Mouse (Mus musculus): ENCODE results near the gene Hpgd.
"Not testable (repeated sequence)": the region's sequence is repeated elsewhere in the genome, so short reads cannot be mapped to it uniquely, and the experiment has no call there.

The Hpgd gene

DNA sequence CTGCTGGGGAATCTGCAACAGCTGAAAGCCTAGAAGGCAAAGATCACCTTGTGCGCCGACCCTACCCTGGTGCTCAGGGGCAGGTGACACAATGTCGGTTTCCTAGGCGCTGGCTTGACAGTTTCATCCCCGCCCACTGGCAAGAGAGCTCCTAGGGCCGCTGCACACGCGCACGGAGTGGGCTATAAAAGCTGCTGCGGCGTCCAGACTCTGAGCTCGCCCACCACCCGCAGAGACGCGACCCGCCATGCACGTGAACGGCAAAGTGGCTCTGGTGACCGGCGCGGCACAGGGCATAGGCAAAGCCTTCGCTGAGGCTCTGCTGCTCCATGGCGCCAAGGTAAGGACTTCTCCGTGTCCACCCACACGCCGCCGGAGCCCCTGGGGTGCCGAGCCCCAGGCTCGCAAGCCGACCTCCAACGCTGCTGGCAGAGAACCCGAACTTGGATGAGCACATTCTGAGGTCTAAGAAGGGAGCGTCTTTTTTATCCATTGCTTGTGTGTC, at the start of gene Hpgd:
Hpgd (plus strand) TSS at position 213 of the 505 bp plus-strand sequence.
- no peak for DNase-seq (ENCODE audit: low spot score in 2 of 2)

DNA sequence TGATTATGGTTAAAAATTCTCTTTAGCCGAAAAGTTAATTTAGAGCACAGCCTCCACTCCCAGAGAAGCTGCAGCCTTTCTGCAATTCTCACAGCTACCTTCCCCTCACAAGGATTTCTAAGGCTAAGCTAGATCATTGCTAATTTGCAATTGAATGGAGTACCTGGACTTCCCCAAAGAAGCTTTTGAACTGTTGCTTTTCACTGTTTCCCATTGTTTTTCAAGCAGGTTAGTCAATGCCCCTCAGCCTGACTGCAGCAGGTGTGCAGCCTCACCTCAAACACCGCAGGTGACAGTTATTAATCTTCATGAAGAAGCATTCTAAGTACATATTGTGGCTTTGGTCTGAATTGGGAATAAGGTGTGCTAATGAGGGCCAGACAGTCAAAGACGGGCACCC, 42.7 kb upstream of the Hpgd start:
- not testable (repeated sequence) for DNase-seq (ENCODE audit: low spot score in 2 of 2)

DNA sequence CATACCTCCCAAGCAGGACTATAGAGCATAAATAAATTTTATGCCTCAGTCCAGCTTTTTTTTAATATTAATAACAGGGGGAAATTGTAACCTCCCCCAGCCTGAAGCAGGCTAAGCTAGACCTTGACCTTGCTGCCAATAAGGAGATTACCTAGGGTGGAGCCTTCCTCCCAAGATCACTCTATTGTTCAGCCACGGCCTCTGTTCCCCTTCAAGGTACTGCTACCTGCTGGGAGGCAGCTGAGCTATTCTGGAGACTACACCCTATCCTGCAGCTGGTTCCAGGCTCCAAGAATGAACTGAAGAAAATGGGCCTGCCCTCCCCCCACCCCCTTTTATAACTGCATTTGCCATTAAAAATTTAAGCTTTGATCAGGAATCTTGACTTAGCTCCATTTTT, 42.1 kb upstream of the Hpgd start:
- DNase-seq (ENCODE audit: low spot score in 2 of 2) = no peak

DNA sequence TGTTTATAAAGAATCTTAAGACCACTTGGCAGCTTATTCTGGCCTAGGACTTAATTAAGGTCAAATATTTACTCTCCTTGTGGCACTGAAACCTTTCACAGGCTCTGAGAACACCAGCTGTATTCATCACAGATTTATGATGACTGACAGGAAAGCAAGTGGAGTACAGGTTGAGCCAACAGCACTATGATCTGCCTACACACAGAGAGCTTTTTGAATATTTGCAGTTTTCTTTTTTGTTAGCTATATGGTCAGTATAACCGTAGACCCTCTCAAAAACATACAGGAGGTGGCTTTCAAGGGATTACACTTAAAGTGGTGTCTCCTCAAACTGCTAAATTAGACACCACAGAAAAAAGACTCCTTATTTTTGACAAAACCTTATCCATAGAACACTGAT, 33.2 kb upstream of the Hpgd start:
- DNase-seq (ENCODE audit: low spot score in 2 of 2) = no peak

DNA sequence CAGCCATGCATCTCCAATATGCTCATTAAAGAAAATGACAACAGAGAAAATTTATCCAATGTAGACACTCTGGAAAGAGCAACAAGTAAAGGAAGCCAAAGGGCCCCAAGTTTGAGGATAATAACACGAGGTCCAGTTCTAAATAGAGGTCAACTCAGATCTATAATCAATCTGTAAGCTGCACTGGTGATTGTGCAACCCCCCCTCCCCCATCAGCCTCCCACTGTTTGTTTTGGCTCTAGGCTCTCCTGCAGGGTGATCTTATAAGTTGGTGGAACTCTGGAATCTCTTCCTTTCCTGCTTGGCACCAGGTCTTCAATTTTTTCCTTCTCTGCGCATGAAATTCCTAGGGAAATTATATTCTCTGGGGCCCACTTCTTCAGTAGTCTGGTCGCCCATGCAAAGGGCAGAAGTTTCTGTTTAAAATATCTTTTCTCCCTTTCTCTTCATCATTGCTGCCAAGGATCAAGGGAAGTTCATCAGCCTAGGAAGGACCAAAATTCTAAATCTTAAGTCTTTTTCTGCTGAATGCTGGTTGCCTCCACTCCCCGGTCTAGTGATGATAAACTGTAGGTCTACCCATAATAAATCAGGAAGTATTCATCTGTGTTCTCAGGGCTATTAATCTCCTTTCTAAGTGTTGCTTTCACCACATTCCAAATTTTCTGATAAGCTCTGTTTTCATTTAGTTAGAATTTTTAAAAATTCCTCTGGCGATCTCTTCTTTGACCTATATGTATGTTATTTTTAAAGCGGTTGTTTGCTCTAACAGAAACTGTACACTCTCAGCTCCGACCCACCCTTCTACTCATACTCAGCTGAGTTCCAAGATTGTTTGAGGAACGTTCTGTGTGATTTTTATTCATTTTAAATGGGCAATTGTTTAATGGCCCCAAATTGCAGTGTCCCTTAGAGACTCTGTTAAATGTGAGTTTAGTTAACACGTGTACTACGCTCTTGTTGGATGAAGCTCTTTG, 24.4 kb upstream of the Hpgd start:
- DNase-seq (ENCODE audit: low spot score in 2 of 2) = no peak

DNA sequence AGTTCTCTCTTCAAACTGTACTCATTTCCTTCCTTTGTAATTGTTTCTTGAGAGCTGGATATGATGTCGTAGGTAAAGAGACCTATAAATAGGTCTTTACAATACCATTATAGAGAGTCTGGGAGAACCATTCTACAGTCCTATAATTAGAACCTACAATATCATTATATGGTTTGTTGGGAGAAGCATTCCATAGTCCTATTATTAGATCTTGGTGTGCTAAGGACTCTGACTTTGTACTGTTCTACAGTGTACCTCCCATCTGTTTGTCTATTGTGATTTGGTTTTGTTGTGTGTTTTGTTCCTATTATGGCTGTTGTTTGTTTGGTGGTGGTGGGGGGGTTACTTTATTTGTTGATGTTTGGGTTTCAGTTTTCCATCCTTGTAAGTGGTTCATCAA, 21.5 kb upstream of the Hpgd start:
- no peak for DNase-seq (ENCODE audit: low spot score in 2 of 2)

- no peak for DNase-seq (ENCODE audit: low spot score in 2 of 2)
Observed at GRCm38 (mm10) chr8:56275316-56275715, 19.1 kb upstream of the Hpgd start.

DNA sequence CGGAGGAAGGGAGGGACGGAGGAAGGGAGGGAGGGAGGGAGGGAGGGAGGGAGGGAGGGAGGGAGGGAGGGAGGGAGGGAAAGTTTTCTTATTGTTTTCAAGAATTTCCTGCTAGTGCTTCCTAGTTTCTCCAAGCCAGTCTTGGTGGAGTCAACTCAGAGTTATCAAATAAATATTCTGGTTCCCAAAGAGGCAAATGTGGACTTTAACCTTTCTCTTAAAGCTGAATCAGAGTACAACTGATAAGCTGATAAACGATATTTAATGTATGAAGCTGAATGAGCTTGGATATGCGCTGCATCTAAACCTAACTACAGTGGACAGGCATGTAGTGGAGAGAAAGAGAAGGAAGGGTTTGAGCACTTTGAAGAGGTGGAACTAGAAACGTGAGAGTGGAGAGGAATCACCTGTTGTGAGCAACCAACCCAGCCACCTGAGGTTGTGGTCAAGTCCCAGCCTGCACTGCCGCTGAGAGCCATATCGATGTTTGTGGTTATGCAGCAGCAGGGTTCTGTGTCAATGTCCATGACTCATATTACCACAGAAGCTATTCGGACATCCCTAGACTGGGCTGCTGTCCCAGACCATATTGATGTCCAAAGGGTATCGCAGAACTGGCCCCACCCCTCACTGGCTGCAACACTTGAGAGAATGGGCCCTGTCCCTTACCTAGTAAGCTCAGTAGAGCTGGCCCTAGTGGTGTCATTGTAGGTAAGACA, 16.4 kb upstream of the Hpgd start:
- DNase-seq (ENCODE audit: low spot score in 2 of 2) = no peak

GRCm38 (mm10) chr8:56278545-56279063, 15.8 kb upstream of the Hpgd start:
- no peak for DNase-seq (ENCODE audit: low spot score in 2 of 2)

GRCm38 (mm10) chr8:56283936-56284335, 10.4 kb upstream of the Hpgd start:
- DNase-seq (ENCODE audit: low spot score in 2 of 2) = no peak

DNA sequence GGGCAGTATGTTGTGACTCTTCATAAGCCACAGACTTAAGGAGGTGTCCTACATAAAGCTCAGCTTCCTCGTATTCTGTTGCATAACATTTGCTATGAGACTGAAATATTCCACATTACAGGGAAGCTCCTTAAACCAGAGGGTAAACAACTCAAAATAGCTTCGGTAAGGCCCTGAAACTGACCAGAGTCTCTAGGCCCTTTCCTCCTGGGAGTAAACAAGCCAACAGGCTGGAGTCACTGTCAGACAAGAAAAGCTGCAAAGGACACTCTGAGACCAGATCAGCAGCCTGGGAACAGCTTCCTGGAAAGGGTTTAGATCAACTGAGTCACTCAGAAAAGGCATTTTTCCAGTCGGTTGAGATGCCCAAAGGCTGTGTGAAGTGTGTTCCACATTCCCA, 9.4 kb upstream of the Hpgd start:
- DNase-seq (ENCODE audit: low spot score in 2 of 2) = no peak

GRCm38 (mm10) chr8:56286717-56287116, 7.7 kb upstream of the Hpgd start:
- no peak for DNase-seq (ENCODE audit: low spot score in 2 of 2)

DNA sequence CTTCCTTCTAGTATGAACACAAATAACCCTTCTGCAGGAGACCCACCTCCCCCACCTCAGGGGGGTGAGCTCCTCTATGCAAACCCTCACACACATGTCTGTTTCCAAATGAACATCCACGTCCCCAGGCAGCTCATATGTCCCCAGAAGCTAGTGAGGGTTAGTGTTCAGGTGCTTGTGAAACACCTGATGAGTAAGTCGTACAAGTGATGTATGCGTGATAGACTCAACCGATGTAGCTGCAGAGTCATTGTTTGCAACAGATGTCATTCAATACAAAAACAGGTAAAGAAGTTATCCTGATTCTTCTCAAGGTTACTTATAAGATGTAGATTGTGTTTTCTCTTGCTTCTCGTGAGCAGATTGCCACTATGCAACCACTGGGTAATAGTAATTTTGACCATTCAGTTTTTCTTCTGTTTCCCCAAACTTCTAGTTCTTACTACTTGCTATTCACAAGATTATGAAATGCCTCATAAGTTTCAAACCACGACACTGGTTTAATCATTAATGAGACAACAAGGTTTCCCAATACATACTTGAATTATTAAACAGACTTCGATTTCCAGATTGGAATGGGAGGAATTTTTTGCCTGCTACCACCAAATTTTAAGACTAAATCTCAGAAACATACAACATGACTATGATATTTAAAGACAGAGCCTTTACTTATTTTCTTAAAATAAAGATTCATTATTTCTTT, 6.9 kb upstream of the Hpgd start:
- no peak for DNase-seq (ENCODE audit: low spot score in 2 of 2)

GRCm38 (mm10) chr8:56292318-56292717, 2.1 kb upstream of the Hpgd start:
- no peak for DNase-seq (ENCODE audit: low spot score in 2 of 2)

GRCm38 (mm10) chr8:56293480-56293879, 905 bp upstream of the Hpgd start:
- DNase-seq (ENCODE audit: low spot score in 2 of 2) = no peak

DNA sequence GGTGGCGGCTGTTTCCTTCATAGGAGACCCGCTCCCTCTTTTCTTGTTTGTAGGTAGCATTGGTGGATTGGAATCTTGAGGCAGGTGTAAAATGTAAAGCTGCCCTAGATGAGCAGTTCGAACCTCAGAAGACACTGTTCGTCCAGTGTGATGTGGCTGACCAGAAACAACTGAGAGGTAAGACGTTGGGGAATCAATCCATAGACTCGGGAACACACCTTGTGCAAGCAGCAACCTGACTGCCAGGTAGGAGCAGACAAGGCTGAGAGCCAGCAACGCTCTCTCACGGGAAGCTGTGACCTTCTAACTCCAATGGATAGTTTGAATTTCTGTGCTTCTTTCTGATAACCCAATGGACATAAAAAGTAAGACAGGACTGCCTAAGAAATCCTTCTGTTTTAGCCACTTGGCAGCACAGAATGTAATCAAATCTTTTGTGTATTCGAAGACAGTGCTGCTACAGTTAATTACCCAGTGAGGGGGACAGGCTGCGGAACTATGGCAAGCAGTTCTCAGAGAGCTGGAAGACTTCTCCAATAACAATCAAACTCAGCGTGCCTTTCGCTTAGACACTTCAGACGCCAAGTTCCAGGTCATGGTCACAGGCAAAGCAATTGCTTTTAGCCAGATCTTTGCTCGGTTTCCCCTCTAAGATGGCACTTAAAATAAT, 636 bp downstream of the Hpgd start:
- no peak for DNase-seq (ENCODE audit: low spot score in 2 of 2)

- no peak for DNase-seq (ENCODE audit: low spot score in 2 of 2)
Observed at GRCm38 (mm10) chr8:56299421-56299820, 5.0 kb downstream of the Hpgd start.

DNA sequence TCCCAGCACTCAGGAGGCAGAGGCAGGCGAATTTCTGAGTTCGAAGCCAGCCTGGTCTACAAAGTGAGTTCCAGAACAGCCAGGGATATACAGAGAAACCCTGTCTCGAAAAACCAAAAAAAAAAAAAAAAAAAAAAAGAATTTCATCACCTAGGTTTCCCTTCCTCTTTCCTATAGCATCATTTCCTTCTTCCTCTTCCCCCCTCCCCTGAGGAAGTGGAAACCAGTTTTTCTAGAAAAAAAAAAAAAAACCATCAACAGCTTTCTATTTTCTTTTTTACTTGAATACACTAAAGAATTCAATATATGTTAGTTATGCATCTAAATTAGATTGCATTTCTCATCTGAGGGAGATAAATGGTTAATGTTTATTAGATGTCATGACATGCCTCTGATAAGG, 6.9 kb downstream of the Hpgd start:
- not testable (repeated sequence) for DNase-seq (ENCODE audit: low spot score in 2 of 2)

DNA sequence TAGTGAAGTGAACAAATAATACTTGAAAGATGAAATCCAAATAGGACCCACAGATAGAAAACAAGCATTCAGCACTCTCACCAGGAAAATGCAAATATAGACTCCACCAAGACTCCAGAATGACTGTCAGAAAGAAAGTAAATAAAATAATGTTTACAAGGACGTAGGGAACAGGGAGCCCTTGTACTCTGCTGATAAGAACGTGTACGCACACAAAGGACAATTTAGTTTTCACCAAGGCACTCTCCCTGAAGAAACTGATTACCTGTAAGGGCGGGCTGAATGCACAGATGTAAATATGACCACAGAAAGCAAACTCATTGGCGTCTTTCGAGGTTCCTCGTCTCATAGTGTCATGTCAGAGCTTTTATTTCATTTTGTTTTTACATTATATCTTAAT, 10.2 kb downstream of the Hpgd start:
- no peak for DNase-seq (ENCODE audit: low spot score in 2 of 2)

DNA sequence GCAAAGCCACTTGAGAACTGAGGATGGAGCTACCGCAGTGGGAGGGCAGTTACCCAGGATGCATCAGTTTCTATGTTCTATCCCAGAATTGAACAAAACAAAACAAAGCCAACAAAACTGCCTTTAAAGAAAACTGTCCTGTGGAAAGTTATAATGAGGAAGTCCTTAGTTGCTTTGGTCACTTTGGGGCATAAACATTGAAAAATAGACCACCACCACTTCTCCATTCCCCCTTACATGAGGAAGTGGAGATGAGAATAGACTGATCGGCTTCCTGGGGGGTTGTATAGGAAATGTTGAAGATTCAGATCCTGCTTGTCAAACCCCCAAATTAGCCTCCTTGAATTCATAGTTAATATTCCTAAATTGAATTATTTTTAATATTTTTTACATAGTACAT, 19.2 kb downstream of the Hpgd start:
- DNase-seq (ENCODE audit: low spot score in 2 of 2) = no peak

DNA sequence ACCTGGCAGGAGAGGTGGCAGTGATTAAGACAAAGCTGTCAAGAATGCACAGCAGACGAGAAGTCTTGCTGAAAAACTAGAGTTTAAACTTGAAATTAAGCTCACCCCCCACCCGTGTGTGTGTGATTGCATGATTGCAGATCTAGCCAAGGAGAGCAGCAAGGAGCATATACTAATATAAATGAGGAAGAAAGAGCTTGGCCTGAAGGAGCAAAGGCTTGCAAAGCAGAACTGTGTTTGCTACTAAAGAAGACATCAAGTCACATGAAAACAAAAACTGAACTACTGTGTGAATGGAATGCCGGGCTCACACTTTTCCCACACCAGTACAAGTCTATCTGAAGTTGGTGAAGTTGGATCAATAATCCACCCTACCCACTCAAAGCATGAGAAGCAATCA, 20.8 kb downstream of the Hpgd start:
- DNase-seq (ENCODE audit: low spot score in 2 of 2) = no peak

Measured in natural killer cell, adult 2 months (primary cell).